Mouse (Mus musculus) limb, embryonic 11.5 days (tissue): ENCODE data around the gene St5. TPM values are rescaled to one million over a fixed set of nuclear protein-coding genes. Genes with fewer than 3 reads are reported as not detected.

ENCODE experiments used
- ATAC-seq: fragments of 200-750 bp; cut with Nextera tagmentation; 2 replicates; pipeline ENCODE4 v1.8.0; 2017; ENCODE audit warnings: low read depth; ENCODE audit not compliant: insufficient number of reproducible peaks, low FRiP score, low TSS enrichment
- DNase-seq: peaks from one replicate; pipeline ENCODE4 v3.0.0-alpha.2; 2015; ENCODE audit warnings: low spot score
- H3K27ac ChIP-seq: fragments of 300-500 bp; sonication (generic); replicated peaks from 2 replicates; pipeline ENCODE4 v1.5.1; 2014; ENCODE audit warnings: low read depth, mild to moderate bottlenecking, low read length
- H3K27me3 ChIP-seq: fragments of 300-500 bp; sonication (generic); 2 replicates; pipeline ENCODE4 v1.6.1; 2014; ENCODE audit warnings: mild to moderate bottlenecking, low read length, mixed read lengths; ENCODE audit not compliant: control insufficient read depth, insufficient read depth
- H3K36me3 ChIP-seq: fragments of 300-500 bp; sonication (generic); 2 replicates; pipeline ENCODE4 v1.6.1; 2014; ENCODE audit warnings: mild to moderate bottlenecking, low read length, moderate library complexity, mixed read lengths; ENCODE audit not compliant: control insufficient read depth, insufficient read depth
- H3K4me1 ChIP-seq: fragments of 300-500 bp; sonication (generic); 2 replicates; pipeline ENCODE4 v1.6.1; 2014; ENCODE audit warnings: low read length, mixed read lengths; ENCODE audit not compliant: control insufficient read depth, insufficient read depth
- H3K4me2 ChIP-seq: fragments of 300-500 bp; sonication (generic); 2 replicates; pipeline ENCODE4 v1.6.1; 2014; ENCODE audit warnings: low read depth, mild to moderate bottlenecking, moderate library complexity; ENCODE audit not compliant: severe bottlenecking
- H3K4me3 ChIP-seq: fragments of 300-500 bp; sonication (generic); 2 replicates; pipeline ENCODE4 v1.5.1; 2014; ENCODE audit warnings: low read depth, low read length
- H3K9ac ChIP-seq: fragments of 300-500 bp; sonication (generic); 2 replicates; pipeline ENCODE4 v1.6.1; 2014; ENCODE audit warnings: mild to moderate bottlenecking, low read length
- H3K9me3 ChIP-seq: fragments of 300-500 bp; sonication (generic); 2 replicates; pipeline ENCODE4 v1.6.1; 2016; ENCODE audit warnings: low read length; ENCODE audit not compliant: control insufficient read depth
- WGBS: fragments of 180-500 bp; shearing (Covaris S2); extraction: QIAGEN DNeasy Blood & Tissue Kit; methylation state at CpG from one replicate; pipeline ENCODE4 v1.1.7; 2014; 5-methylcytosine and 5-hydroxymethylcytosine counted together
- polyA plus RNA-seq: library from polyadenylated mRNA; unstranded; fragments of >200 nt; fragmentation: Nextera tagmentation; extraction: Ambion mirVana; gene quantifications from 2 replicates; pipeline ENCODE4 v1.2.1, GENCODE M21; 2014

The St5 gene
- polyA plus RNA-seq, 1 experiment from 2014 or later: 52.3 TPM

DNA sequence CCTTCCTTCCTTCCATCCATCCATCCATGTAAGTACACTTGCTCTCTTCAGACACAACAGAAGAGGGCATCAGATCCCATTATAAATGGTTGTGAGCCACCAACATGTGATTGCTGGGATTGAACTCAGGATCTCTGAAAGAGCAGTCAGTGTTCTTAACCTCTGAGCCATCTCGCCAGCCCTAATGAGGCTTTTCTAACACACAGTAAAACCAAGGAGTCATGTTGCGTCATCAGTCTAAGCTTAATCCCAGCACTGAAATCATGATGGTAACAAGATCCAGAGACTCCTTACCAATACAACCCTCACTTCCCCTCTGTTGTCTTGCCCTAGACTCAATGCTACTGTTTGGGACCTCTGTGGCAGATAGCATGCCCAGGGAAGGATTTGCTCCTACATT, 157.2 kb downstream of the St5 start:
- H3K4me3 ChIP-seq: no peak overlapping the region
- H3K36me3 ChIP-seq: peaks cover 4% of the 10 kb centered on the region; the same call in 1 of the 2 replicates
- H3K27me3 ChIP-seq: no peaks in the 10 kb centered on the region
- no peaks in the 10 kb centered on the region for H3K9me3 ChIP-seq
- WGBS: 71% methylated on average over 2 of the region's 2 CpGs
- H3K4me2 ChIP-seq: no peak overlapping the region
- DNase-seq (no peak), ATAC-seq (no peak)
- no peak overlapping the region for H3K9ac ChIP-seq
- no peak overlapping the region for H3K27ac ChIP-seq
- H3K4me1 ChIP-seq: no peaks in the 10 kb centered on the region

DNA sequence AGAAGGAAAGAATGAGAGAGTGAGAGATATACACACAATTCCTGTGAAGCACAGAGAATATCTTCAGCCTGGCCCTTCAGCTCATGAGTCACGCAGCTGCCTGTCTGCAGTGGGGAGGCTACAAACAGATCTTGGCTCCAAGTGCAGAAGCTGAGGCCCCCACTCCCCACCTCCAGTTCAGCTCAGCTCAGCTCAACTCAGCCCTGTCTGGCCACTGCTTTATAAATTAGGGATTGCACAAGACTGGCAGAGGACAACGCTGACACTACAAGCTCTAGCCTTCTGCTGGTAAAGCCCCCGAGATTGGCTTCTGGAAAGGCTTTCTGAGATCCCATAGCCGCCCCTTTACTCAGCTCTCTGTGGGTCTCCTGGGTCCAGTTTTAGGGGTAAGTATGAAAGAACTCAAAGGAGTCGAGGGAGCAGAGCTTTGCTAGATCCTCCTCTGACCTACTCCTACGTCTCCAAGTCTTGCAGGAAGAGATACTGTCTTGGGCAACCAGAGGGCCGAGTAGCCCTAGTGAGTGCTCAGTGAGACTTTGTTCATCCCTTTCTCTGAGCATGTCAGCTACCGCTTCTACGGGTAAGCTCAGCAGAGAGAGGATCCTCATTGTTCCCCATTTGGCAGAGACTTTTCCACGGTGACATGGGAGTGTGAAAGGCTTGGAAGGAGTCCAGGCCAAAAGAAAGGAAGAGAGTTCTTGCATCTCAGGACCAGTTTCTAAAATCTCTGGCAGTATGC, 158.0 kb downstream of the St5 start:
- Histone ChIP-seq H3K4me3 (no peak overlapping the region), H3K9ac (no peak overlapping the region), H3K9me3 (no peaks in the 10 kb centered on the region), H3K27ac (no peak overlapping the region), H3K36me3 (peaks cover 4% of the 10 kb centered on the region; the same call in 1 of the 2 replicates), H3K4me2 (no peak overlapping the region), H3K27me3 (no peaks in the 10 kb centered on the region), H3K4me1 (no peaks in the 10 kb centered on the region)
- WGBS: 88% methylated on average over 10 of the region's 10 CpGs
- ATAC-seq: no peak
- DNase-seq: no peak

DNA sequence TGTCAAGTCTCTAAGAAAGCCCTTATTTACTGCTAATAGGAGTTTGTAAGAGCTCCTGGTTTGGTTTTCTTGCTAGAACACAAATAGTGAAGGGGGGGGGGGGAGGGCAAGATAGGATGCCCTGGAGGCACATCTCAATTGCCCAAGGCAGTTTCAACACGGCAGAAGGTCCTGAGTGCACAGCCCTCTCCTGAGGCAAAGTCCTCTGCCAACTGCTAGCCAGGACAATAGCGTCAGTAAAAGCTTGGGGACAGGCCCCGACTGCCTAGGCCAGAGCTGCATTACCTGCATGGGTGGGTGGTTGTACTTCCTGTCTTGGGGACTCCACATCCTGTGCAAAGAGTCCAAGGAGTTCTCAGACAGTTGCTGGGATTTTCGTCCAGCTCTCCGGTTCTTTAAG, 158.6 kb downstream of the St5 start:
- no peaks in the 10 kb centered on the region for H3K9me3 ChIP-seq
- no peak overlapping the region for H3K9ac ChIP-seq
- no peak overlapping the region for H3K27ac ChIP-seq
- H3K4me3 ChIP-seq: no peak overlapping the region
- H3K27me3 ChIP-seq: no peaks in the 10 kb centered on the region
- DNase-seq (no peak), ATAC-seq (no peak)
- H3K36me3 ChIP-seq: peaks cover 4% of the 10 kb centered on the region; the same call in 1 of the 2 replicates
- H3K4me2 ChIP-seq: no peak overlapping the region
- no peaks in the 10 kb centered on the region for H3K4me1 ChIP-seq
- 78% methylated on average over 5 of the region's 5 CpGs for WGBS

DNA sequence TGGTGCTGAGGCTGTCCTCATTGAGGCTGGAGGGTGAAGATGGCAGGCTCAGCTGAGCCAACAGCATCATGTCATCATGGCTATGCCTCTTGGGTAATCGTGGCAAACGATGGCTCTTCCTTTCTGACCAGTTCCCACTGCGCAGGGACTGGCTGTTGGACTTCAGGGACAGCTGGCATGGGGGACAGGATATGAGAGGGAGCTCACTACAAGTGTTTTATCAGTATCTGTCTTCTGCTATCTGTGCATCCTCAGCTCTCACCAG, 161.1 kb downstream of the St5 start:
- no peak for ATAC-seq
- Histone ChIP-seq H3K9ac (no peak overlapping the region), H3K27me3 (no peaks in the 10 kb centered on the region), H3K27ac (no peak overlapping the region), H3K9me3 (no peaks in the 10 kb centered on the region), H3K4me1 (no peaks in the 10 kb centered on the region), H3K4me3 (no peak overlapping the region), H3K4me2 (no peak overlapping the region), H3K36me3 (peaks cover 4% of the 10 kb centered on the region; the same call in 1 of the 2 replicates)
- DNase-seq: no peak
- 97% methylated on average over 3 of the region's 3 CpGs for WGBS

DNA sequence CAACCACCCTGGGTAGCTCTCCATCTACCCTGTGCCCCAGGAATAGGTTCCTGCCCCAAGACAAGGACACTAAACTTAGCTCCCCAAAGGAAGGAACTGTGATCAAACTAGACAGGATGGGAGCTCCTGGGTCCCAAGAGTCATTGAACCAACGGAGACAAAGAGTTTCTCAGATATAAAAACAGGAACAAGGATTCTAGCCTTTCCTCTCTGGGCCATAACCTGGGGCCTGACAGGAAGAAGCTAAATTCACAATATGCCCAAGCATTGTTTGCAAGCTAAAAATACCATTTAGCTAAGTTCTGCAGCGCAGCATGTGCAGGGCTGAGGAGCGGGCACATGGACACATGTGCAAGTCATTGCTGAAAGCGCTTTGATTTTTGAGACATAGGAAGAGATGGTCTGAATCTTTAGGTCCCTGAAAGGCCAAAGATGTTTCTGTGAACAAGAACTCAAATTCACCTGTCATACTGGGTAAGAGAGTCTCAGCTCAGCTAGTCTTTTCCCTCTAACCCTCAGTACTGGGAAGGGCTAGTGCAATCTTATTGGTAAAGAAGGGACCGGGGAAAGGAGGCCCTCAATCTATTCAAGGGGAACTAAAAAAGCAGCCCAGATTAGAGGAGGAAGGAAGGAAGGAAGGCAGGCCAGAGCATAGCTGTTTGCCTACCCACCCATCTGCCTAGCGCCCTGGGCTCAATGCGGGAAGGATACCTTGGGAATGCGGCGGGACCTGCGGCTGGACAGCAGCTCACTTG, 161.6 kb downstream of the St5 start:
- no peaks in the 10 kb centered on the region for H3K9me3 ChIP-seq
- WGBS: 81% methylated on average over 10 of the region's 10 CpGs
- H3K9ac ChIP-seq: no peak overlapping the region
- H3K4me3 ChIP-seq: no peak overlapping the region
- no peaks in the 10 kb centered on the region for H3K27me3 ChIP-seq
- no peak overlapping the region for H3K27ac ChIP-seq
- H3K4me2 ChIP-seq: no peak overlapping the region
- H3K36me3 ChIP-seq: peaks cover 4% of the 10 kb centered on the region; the same call in 1 of the 2 replicates
- no peak for DNase-seq
- ATAC-seq: no peak
- no peaks in the 10 kb centered on the region for H3K4me1 ChIP-seq

DNA sequence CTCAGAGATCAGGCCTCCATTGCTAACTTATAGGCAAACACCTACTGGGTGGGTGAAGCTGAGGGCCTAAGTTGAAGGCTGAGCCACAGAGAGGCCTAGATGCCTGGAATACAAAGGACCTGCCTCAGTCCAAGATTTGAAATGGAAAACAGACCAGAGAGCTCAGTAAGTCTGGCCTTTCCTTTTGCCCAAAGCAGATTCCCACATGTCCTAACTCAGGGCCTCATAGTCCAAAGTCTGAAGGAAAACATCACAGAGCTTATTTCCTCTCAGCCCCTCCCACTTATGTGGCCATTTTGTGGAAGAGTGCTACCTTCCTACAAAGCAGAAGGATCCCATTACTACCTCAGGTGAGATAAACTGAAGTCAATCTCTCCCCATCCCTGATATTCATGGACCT, 162.5 kb downstream of the St5 start:
- Histone ChIP-seq H3K36me3 (peaks cover 6% of the 10 kb centered on the region; the same call in 1 of the 2 replicates), H3K9me3 (no peaks in the 10 kb centered on the region), H3K27ac (no peak overlapping the region), H3K4me1 (no peaks in the 10 kb centered on the region), H3K27me3 (no peaks in the 10 kb centered on the region), H3K9ac (no peak overlapping the region), H3K4me3 (no peak overlapping the region), H3K4me2 (no peak overlapping the region)
- no peak for ATAC-seq
- no peak for DNase-seq

DNA sequence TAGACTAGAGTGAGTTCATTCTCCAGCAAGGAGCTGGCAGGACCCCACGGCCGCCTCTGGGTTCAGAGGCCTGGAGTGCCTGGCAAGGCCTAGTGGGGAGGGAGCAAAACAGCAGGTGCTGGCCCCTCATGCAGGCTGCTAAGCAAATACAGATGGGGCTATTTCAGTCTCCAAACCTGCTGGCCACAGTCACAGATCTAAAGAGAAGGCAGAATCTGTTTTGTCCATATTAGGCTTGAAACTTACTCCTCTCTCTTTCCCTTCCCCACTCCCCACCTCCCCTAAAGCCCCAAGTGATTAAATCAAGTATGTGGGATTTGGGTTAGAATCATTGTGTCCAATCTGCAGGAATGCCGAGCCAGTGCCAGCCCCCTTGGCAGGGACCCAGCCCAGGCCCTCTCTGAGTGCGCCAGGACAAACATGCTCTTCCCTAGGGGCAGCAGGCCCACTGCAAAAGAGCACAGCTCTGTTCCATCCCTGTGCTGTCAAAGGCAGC, 166.9 kb downstream of the St5 start:
- H3K36me3 ChIP-seq: peaks cover 10% of the 10 kb centered on the region
- ATAC-seq: no peak

DNA sequence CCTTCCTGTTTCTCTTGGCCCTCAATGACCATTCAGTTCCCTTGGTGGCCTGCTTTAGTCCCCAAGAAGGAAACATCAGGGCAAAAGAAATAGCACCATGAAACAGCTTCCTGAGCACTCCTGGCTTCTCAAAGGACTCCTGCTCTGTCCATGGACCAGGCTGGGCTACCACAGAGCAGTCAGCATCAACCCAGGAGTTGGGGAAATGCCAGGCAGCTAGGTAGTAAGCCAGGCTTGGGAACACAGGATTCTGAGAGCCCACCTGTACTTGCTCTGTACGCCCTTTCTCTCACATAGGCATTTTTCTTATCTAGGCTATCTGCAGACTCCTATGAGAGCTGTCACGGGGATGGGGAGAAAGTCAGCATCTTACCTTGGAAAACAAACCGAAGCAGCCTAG, 168.5 kb downstream of the St5 start:
- 90% methylated on average over 3 of the region's 3 CpGs for WGBS
- H3K27ac ChIP-seq: no peak overlapping the region
- no peaks in the 10 kb centered on the region for H3K9me3 ChIP-seq
- H3K27me3 ChIP-seq: no peaks in the 10 kb centered on the region
- ATAC-seq (no peak), DNase-seq (no peak)
- H3K4me3 ChIP-seq: no peak overlapping the region
- H3K36me3 ChIP-seq: peaks cover 15% of the 10 kb centered on the region
- no peaks in the 10 kb centered on the region for H3K4me1 ChIP-seq
- H3K4me2 ChIP-seq: no peak overlapping the region
- H3K9ac ChIP-seq: no peak overlapping the region

More for the DNA sequence above, 166.9 kb downstream of the St5 start:
- H3K27ac ChIP-seq: no peak overlapping the region
- H3K9me3 ChIP-seq: no peaks in the 10 kb centered on the region
- no peak overlapping the region for H3K4me2 ChIP-seq
- no peaks in the 10 kb centered on the region for H3K4me1 ChIP-seq
- no peak overlapping the region for H3K9ac ChIP-seq
- no peak overlapping the region for H3K4me3 ChIP-seq
- H3K27me3 ChIP-seq: no peaks in the 10 kb centered on the region
- 76% methylated on average over 4 of the region's 4 CpGs for WGBS
- DNase-seq: no peak
